Mouse (Mus musculus) gastrocnemius, postnatal 10 days (tissue): ENCODE results near the gene Krt15. TPM values are rescaled to one million over a fixed set of nuclear protein-coding genes. Genes with fewer than 3 reads are reported as not detected.

Experiments
- DNase-seq: peaks from one replicate; pipeline ENCODE4 v3.0.0; 2021; ENCODE audit warnings: mixed read lengths
- long read RNA-seq, 2 experiments: library from polyadenylated mRNA; stranded (forward); transcript quantifications; one replicate each; pipeline ENCODE4 v2.0.0; 2021
- total RNA-seq, 2 experiments: library from RNA; stranded (reverse); gene quantifications; 2 replicates each; pipeline ENCODE4 v1.2.3; 2021

Gene Krt15
- not detected for total RNA-seq
- long read RNA-seq, experiment 1: 0 reads
- long read RNA-seq, experiment 2: 0 reads

GRCm38 (mm10) chr11:100135731-100136130, at the start of gene Krt15:
TSS of gene Krt15 (minus strand) at chr11:100135928.
- DNase-seq: no peak

DNA sequence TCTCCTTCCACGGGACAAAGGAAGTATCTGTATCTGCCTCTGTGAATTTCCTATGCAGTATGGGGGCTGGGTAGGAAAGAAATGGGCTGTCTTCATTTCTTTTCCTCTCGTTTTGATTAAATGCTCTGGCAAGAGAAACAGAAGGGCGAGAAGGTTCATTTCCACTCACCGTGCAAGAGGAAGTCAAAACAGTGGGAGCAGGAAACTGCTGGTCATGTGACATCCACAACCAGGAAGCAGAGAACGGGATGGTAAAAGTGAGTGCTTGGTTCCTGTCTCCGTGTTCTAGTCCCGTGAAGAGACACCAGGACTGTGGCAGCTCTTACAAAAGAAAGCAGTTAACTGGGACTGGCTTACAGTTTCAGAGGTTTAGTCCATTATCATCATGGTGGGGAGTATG, 46.0 kb upstream of the Krt15 start:
- DNase-seq: no peak

DNA sequence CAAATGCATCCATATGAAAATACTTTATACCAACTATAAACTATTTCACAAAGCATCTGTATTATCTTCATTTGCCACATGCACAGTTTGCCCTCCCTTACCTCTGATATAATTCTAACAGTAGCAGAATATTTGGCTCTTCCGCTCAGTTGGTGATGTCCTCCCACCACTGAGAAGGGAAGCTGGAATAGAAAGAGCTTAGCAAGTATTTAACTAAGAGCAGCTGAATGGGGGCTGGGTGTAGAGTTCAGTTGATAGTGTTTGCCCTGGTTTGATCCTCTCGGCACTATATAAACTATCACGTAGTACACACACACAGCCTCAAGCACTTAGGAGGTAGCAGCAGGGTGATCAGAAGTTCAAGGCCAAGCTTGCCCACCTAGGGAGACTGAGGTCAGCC, 43.5 kb upstream of the Krt15 start:
- DNase-seq: no peak

GRCm38 (mm10) chr11:100178307-100178706, 42.6 kb upstream of the Krt15 start:
- no peak for DNase-seq

- DNase-seq: no peak
Measured at GRCm38 (mm10) chr11:100176791-100177190, 41.1 kb upstream of the Krt15 start.

- DNase-seq: peak; percentile 77
Measured at GRCm38 (mm10) chr11:100168765-100169762, 33.3 kb upstream of the Krt15 start.

DNA sequence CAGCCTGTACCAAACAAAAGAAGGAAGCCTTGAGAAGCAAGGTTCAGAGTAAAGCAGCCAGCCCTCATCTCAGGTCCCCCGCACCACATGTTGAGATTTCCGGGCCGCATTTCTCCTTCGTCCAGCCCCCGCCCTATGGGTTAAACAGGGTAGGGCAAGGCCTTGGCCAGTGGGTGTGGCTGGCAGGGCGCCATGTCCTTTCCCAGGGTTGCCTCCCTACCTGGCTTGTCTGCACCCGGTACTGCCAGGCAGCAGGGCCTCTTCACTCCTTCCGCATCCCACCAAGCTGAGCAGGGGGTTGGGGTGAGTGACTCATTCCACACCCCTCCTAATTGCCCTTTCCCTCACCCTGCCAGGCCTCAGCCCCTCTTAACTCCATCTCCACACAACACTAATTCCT, 32.3 kb upstream of the Krt15 start:
- peak; percentile 27 for DNase-seq

GRCm38 (mm10) chr11:100164392-100164791, 28.7 kb upstream of the Krt15 start:
- no peak for DNase-seq

- DNase-seq: no peak
Measured at GRCm38 (mm10) chr11:100157908-100158477, 22.3 kb upstream of the Krt15 start.

GRCm38 (mm10) chr11:100157331-100157730, 21.6 kb upstream of the Krt15 start:
- DNase-seq: no peak

- no peak for DNase-seq
Measured at GRCm38 (mm10) chr11:100155497-100156255, 19.9 kb upstream of the Krt15 start.

DNA sequence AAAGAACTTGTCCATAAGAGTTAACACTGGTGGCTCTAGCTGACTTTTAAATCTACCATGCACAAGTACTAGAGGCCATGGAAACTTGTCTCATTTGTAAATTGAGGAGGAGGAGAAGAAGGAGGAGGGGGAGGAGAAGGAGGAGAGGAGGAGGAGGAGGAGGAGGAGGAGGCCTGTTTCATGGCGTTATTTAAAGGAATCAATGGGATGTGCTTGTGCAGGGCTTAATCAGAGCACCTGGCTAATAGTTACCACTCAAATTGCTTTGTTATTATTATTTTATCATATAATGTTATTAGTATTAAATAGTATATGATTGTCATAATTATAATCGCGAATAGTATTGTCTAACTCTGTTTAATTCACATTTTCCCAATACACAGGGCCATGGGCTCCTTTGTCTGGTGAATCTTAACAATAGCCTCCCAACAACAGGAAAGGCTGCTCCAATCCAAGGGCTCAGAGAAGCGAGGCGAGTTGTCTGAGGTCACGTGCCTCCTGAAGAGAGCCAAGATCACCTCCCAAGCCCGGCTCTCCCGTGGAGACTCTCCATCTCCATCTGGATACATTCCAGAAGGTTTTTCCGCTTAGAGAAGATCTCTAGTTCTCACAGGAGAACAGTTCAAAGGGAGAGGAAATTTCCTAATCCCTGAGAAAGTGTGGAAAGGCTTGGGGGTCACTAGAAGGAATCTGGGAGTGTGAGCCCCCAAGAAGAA, 13.0 kb upstream of the Krt15 start, which contains the start of gene Krt19:
Gene Krt19 (minus strand): TSS at position 51 of the 716 bp plus-strand sequence.
- DNase-seq: no peak

- no peak for DNase-seq
Measured at GRCm38 (mm10) chr11:100147566-100148353, 12.0 kb upstream of the Krt15 start.

DNA sequence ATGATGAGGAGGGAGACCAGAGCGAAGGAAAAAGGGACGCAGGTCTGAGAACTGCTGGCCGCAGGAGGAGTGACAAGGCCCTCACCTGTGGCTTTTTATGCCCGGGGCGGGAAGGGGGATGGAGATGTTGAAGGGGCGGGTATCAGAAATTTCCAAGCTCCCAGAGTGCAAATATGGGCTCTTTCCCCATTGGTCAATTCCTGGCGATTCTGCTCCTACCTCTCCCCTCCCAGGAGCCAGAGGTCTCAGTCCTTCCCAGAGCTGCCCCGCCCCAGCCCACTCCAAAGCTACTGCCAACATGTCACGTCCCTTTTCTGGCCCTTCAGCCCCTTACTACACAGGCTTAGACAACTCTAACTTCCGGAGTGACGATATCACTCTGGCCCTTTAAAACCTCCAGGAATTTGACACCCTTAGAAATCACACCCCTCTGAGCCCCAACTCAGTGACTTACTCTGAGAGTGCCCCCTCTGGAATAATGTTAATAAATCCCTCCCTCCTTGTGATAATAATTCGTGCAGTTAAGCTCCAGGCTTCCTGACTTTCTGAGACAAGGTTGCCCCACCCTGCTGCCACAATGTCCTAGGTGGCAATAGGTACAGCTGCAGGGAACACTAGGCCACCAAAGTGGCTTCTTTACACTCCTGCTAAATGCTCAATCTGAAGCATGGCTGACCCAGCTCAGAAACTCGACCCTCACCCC, 10.3 kb upstream of the Krt15 start:
- DNase-seq: no peak

- no peak for DNase-seq
Measured at GRCm38 (mm10) chr11:100145104-100145503, 9.4 kb upstream of the Krt15 start.

GRCm38 (mm10) chr11:100140966-100141365, 5.2 kb upstream of the Krt15 start:
- no peak for DNase-seq

GRCm38 (mm10) chr11:100139391-100139790, 3.7 kb upstream of the Krt15 start:
- DNase-seq: no peak

DNA sequence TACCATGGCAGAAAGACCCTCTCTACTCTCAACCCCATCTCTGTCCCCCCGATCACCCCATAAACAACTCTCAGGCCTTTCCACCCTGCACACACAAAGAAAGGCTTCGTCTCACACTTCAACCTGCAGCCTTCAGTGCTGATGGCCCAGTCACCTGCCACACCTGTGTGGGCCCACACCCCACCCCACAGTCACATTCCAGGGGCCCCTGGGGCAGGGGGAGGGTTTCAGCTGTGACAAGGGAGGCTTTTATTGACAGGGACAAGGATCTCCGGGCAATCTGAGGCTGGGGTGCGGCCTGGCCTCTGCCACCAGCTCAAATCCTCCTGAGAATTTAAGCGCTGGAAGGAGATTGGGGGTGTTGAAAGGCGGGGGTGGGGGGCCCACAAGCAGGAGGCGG, 3.1 kb upstream of the Krt15 start:
- no peak for DNase-seq

DNA sequence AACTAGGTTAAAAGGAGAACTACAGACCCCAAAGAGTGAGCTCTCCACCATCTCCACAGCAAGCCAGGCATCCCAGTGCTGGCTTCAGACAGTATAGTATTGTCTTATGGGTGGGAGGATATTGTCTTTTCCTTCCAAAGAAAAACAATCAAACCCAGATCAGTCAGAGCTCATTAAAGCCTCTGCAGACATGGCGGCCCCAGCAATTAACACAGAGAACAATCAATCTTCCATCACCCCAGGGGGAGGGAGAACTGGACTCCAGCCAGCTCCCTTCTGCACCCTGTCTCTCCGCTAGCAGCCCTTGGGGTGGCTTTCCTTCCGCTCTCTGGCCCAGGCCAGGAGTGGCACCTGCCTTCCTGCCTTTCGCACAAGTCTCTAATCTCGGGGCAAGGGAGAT, 2.0 kb upstream of the Krt15 start:
- DNase-seq: no peak

GRCm38 (mm10) chr11:100136559-100136958, 831 bp upstream of the Krt15 start:
- no peak for DNase-seq
